Mouse (Mus musculus): ENCODE measurements at regions not wholly inside any gene's neighbourhood (a gene's known extent, or its start where the extent isn't known, plus 50 kb on each side); places are given as distances from the start of the nearest gene placed in this dataset.

DNA sequence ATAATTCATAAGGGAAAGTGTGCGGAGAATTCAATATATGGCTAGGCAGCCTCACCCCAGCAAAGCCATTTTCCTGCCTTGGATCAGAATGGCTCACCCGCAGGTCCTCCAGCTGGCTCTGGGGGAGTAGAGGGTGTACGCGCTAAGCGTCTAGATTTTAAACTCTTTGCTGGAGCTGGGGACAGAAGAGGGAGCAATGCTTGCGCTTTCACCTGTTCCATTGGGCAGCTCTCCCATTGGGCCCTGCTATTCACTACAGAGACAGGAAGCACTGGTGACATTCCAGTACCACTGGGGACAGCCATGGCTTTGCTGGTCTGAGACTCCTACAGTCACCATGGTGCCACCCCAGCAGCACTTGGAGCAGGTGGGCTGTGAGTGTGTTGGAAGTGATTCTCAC is 130.9 kb downstream of the Chst1 start:
- no peaks in the 10 kb centered on the region for H3K79me2 ChIP-seq (ENCODE audit: control insufficient read depth, insufficient read depth, low read length, poor library complexity)
- no peak overlapping the region for H3K9ac ChIP-seq (ENCODE audit: control insufficient read depth, low read depth, low read length, poor library complexity, severe bottlenecking)
- H3K27me3 ChIP-seq (ENCODE audit: control insufficient read depth in 1 of 2, insufficient read depth in 2 of 2, low read length in 2 of 2) = peaks cover 3 to 5% of the 10 kb centered on the region in 2 experiments
- no peaks in the 10 kb centered on the region for H3K4me1 ChIP-seq (ENCODE audit: control insufficient read depth in 1 of 2, insufficient read depth in 2 of 2, low read length in 2 of 2)
- H3K4me3 ChIP-seq (ENCODE audit: control insufficient read depth in 1 of 2, insufficient read depth in 1 of 2, low read depth in 2 of 2, low read length in 2 of 2) = no peak overlapping the region
- TF ChIP-seq ZC3H11A (IDR thresholded peaks at IDR 0.05; ENCODE audit: low read depth, low read length) (no peak), POLR2AphosphoS2 (IDR thresholded peaks at IDR 0.05; ENCODE audit: low read length) (no peak), MAFK (IDR thresholded peaks at IDR 0.05; ENCODE audit: borderline replicate concordance, low read depth, low read length) (no peak), MYB (IDR thresholded peaks at IDR 0.05; ENCODE audit: low read depth, low read length) (no peak), MXI1 (IDR thresholded peaks at IDR 0.05; ENCODE audit: low read depth, low read length) (no peak), UBTF (IDR thresholded peaks at IDR 0.05; ENCODE audit: borderline replicate concordance, insufficient read depth, low read depth, low read length) (no peak), NRF1 (IDR thresholded peaks at IDR 0.05; ENCODE audit: insufficient read depth, low read depth, low read length, poor library complexity, severe bottlenecking) (no peak), CHD1 (IDR thresholded peaks at IDR 0.05; ENCODE audit: low read depth, low read length) (no peak), BHLHE40 (IDR thresholded peaks at IDR 0.05; ENCODE audit: borderline replicate concordance, low read depth, low read length) (no peak), POLR2AphosphoS5 (IDR thresholded peaks at IDR 0.05; ENCODE audit: borderline replicate concordance, low read depth, low read length) (no peak)
- no peak overlapping the region for H3K27ac ChIP-seq (ENCODE audit: control insufficient read depth, low read depth, low read length)
- no peak for DNase-seq (ENCODE audit: low read depth, low spot score)
- no peaks in the 10 kb centered on the region for H3K36me3 ChIP-seq (ENCODE audit: control insufficient read depth in 1 of 2, insufficient read depth in 2 of 2, low read length in 2 of 2)
- H3K9me3 ChIP-seq (replicated peaks; ENCODE audit: insufficient read depth, low read length) = no peaks in the 10 kb centered on the region

DNA sequence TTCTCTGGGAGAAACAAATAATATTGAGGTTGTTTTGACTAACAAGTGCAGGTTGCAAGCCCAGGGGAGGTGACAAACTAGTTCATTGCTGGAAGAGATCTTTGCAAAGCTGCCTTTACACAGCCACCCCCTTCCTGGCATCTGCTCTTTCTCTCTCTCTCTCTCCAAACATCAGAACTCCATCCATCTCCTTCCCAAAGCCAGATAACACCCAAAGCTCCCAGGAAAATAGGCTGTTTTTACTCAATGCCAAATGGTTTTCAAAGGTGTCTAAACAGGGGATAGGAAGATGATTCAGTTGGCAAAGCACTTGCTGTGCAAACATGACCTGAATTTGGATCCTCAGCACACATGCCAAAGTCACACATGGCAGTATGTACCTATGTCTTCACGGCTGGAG is 133.9 kb downstream of the Chst1 start:
- Histone ChIP-seq H3K79me2 (ENCODE audit: control insufficient read depth, insufficient read depth, low read length, poor library complexity) (no peaks in the 10 kb centered on the region), H3K9me3 (replicated peaks; ENCODE audit: insufficient read depth, low read length) (no peaks in the 10 kb centered on the region), H3K4me3 (ENCODE audit: control insufficient read depth in 1 of 2, insufficient read depth in 1 of 2, low read depth in 2 of 2, low read length in 2 of 2) (no peak overlapping the region), H3K4me1 (ENCODE audit: control insufficient read depth in 1 of 2, insufficient read depth in 2 of 2, low read length in 2 of 2) (no peaks in the 10 kb centered on the region), H3K27me3 (ENCODE audit: control insufficient read depth in 1 of 2, insufficient read depth in 2 of 2, low read length in 2 of 2) (peaks cover 2 to 3% of the 10 kb centered on the region in 2 experiments), H3K36me3 (ENCODE audit: control insufficient read depth in 1 of 2, insufficient read depth in 2 of 2, low read length in 2 of 2) (no peaks in the 10 kb centered on the region), H3K27ac (ENCODE audit: control insufficient read depth, low read depth, low read length) (no peak overlapping the region), H3K9ac (ENCODE audit: control insufficient read depth, low read depth, low read length, poor library complexity, severe bottlenecking) (no peak overlapping the region)
- no peak for DNase-seq (ENCODE audit: low read depth, low spot score)
- TF ChIP-seq ZNF384 (IDR thresholded peaks at IDR 0.05; ENCODE audit: low read depth, low read length) (no peak), MYB (IDR thresholded peaks at IDR 0.05; ENCODE audit: low read depth, low read length) (no peak), MAFK (IDR thresholded peaks at IDR 0.05; ENCODE audit: borderline replicate concordance, low read depth, low read length) (no peak), RAD21 (IDR thresholded peaks at IDR 0.05; ENCODE audit: low read depth, low read length) (no peak), CTCF (IDR thresholded peaks at IDR 0.05 in 2 of 3, conservative IDR thresholded peaks at IDR 0.05 in 1 of 3; ENCODE audit: control insufficient read depth in 1 of 3, insufficient read depth in 1 of 3, low read depth in 2 of 3, low read length in 3 of 3, poor library complexity in 1 of 3, severe bottlenecking in 1 of 3) (no peak), ZMIZ1 (IDR thresholded peaks at IDR 0.05; ENCODE audit: low read depth, low read length) (no peak), MAX (IDR thresholded peaks at IDR 0.05; ENCODE audit: low read length) (no peak), CHD2 (IDR thresholded peaks at IDR 0.05; ENCODE audit: low read length) (no peak), MEF2A (IDR thresholded peaks at IDR 0.05; ENCODE audit: extremely low read depth, insufficient replicate concordance, low read depth, low read length, poor library complexity, severe bottlenecking) (no peak)
